Mouse (Mus musculus) forebrain, embryonic 11.5 days (tissue): Measurements from ENCODE around the gene Pcp2. TPM values are rescaled to one million over a fixed set of nuclear protein-coding genes. Genes with fewer than 3 reads are reported as not detected.
"Not testable (repeated sequence)": the region's sequence is repeated elsewhere in the genome, so short reads cannot be mapped to it uniquely, and the experiment has no call there.

ENCODE experiments used
- ATAC-seq: fragments of 200-750 bp; cut with Nextera tagmentation; replicated peaks from 2 replicates; pipeline ENCODE4 v1.8.0; 2017; ENCODE audit warnings: moderate TSS enrichment; ENCODE audit not compliant: low FRiP score
- DNase-seq: peaks from one replicate; pipeline ENCODE4 v3.0.0-alpha.2; 2017; ENCODE audit warnings: low spot score
- H3K27ac ChIP-seq: fragments of 300-500 bp; sonication (generic); 2 replicates; pipeline ENCODE4 v1.5.1; 2014; ENCODE audit warnings: low read depth, low read length
- H3K27me3 ChIP-seq: fragments of 300-500 bp; sonication (generic); 2 replicates; pipeline ENCODE4 v1.6.1; 2014; ENCODE audit warnings: mild to moderate bottlenecking, low read length, mixed read lengths; ENCODE audit not compliant: control insufficient read depth, insufficient read depth
- H3K36me3 ChIP-seq: fragments of 300-500 bp; sonication (generic); 2 replicates; pipeline ENCODE4 v1.6.1; 2014; ENCODE audit warnings: mild to moderate bottlenecking, low read length, moderate library complexity, mixed read lengths; ENCODE audit not compliant: control insufficient read depth, insufficient read depth
- H3K4me1 ChIP-seq: fragments of 300-500 bp; sonication (generic); replicated peaks from 2 replicates; pipeline ENCODE4 v1.6.1; 2014; ENCODE audit warnings: low read length, mixed read lengths; ENCODE audit not compliant: control insufficient read depth, insufficient read depth
- H3K4me2 ChIP-seq: fragments of 300-500 bp; sonication (generic); 2 replicates; pipeline ENCODE4 v1.6.1; 2014; ENCODE audit warnings: low read depth, mild to moderate bottlenecking, low read length, moderate library complexity, mixed read lengths; ENCODE audit not compliant: severe bottlenecking
- H3K4me3 ChIP-seq: fragments of 300-500 bp; sonication (generic); 2 replicates; pipeline ENCODE4 v1.5.1; 2014; ENCODE audit warnings: low read depth, low read length
- H3K9ac ChIP-seq: fragments of 300-500 bp; sonication (generic); 2 replicates; pipeline ENCODE4 v1.6.1; 2014; ENCODE audit warnings: low read length
- H3K9me3 ChIP-seq: fragments of 300-500 bp; sonication (generic); 2 replicates; pipeline ENCODE4 v1.6.1; 2016; ENCODE audit warnings: low read length, mixed read lengths; ENCODE audit not compliant: control insufficient read depth
- WGBS: fragments of 180-500 bp; shearing (Covaris S2); extraction: QIAGEN DNeasy Blood & Tissue Kit; methylation state at CpG from one replicate; pipeline ENCODE4 v1.1.7; 2014; 5-methylcytosine and 5-hydroxymethylcytosine counted together
- polyA plus RNA-seq: library from polyadenylated mRNA; unstranded; fragments of >200 nt; fragmentation: Nextera tagmentation; extraction: Ambion mirVana; gene quantifications from 2 replicates; pipeline ENCODE4 v1.2.1, GENCODE M21; 2014

The Pcp2 gene
- polyA plus RNA-seq, 1 experiment from 2014 or later: 0.51 TPM

DNA sequence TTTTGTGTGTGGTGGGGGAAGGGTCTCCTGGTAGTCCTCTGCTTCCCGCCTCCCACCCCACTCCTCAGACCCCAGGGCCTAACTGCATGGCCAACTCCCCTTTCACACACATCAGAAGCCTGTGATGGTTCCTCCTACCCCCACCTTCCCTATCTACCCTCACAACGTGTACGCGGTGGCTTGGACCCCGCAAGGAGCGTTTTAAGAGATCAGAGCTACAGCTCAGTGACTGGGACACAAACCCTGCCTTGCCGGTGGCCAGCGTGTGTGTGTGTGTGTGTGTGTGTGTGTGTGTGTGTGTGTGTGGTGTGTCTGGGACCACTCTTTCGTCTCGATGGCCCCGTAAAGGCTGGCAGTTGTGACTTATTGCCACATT, 37.1 kb downstream of the Pcp2 start:
- Histone ChIP-seq H3K27me3 (0 out of 2 replicates have a peak, but pooled peaks cover 2% of the 10 kb centered on the region), H3K4me2 (peak overlapping the region; percentile 91), H3K4me1 (no peaks in the 10 kb centered on the region), H3K9me3 (no peaks in the 10 kb centered on the region), H3K27ac (no peak overlapping the region), H3K9ac (peak overlapping the region; percentile 82), H3K36me3 (no peaks in the 10 kb centered on the region), H3K4me3 (peak overlapping the region; percentile 79)
- 3% methylated on average over 11 of the region's 11 CpGs for WGBS
- DNase-seq (no peak), ATAC-seq (peak; percentile 65)

DNA sequence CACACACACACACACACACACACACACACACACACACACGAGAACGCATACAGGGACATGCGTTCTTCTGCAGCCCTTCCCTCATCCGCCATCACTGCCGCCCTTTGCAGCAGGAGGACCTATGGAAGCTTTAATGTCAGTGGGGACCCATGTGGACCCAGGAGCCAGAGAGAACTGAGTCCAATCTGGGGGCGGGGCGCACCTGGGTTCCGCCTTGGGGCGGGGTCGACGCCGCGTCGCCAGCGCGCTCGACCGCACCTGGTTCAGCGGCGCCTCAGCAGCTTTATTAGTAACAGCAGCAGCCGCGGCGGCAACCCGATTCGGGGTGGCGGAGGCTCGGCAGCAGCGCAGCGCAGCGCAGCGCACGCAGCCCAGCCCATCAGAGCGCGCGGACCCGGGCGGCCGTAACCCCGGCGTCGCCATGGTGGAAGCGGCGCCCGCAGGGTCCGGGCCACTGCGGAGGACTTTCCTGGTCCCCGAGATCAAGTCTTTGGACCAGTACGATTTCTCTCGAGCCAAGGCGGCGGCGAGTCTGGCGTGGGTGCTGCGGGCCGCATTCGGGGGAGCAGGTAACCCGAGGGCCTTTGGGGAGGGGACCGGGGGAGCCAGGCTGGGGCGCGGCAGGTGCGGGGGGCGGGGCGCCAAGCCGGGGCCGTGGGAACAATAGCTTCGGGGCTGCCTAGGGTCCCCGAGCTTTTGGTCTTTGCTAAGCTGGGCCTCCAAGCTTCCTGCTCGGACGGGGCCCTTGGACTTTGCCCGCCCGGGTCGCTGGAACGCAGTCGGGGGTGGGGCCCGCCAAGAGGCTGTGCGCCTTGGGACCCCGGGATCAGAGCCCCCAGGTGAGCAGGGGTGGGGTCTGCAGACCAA, 37.7 kb downstream of the Pcp2 start:
- ATAC-seq (peak; percentile 81), DNase-seq (peak; percentile 81)
- no peaks in the 10 kb centered on the region for H3K4me1 ChIP-seq
- peak overlapping the region; percentile 82 for H3K9ac ChIP-seq
- under 1% methylated on average over 70 of the region's 77 CpGs for WGBS
- peak overlapping the region; percentile 79 for H3K4me3 ChIP-seq
- H3K27me3 ChIP-seq: 0 out of 2 replicates have a peak, but pooled peaks cover 2% of the 10 kb centered on the region
- H3K27ac ChIP-seq: no peak overlapping the region
- no peaks in the 10 kb centered on the region for H3K36me3 ChIP-seq
- H3K9me3 ChIP-seq: no peaks in the 10 kb centered on the region
- peak overlapping the region; percentile 91 for H3K4me2 ChIP-seq

DNA sequence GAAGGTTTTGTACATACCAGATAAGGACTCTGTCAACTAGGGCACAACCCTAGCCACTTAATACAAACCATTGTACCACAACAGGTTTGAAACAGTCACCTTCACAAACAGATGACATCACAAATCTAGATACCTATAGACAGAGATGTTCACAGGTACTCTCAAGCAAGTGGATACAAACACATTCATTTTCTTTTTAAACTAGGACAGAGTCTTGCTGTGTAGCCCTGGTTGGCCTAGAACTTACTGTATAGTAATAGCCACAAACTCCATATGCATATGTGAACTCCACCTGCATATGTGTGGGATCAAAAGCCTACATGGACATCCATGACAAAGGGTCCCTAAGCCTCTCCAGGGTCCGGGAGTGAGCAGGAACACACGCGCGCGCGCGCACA, 38.4 kb downstream of the Pcp2 start, which contains the start of gene Camsap3:
Gene Camsap3, plus strand, starts transcription at position 301 of the 398 bp plus-strand sequence.
- Histone ChIP-seq H3K4me1 (no peaks in the 10 kb centered on the region), H3K27ac (no peak within 1 kb of the TSS), H3K36me3 (no peaks in the 10 kb centered on the region), H3K4me2 (peak within 1 kb of the TSS; percentile 91), H3K9ac (peak within 1 kb of the TSS; percentile 82), H3K4me3 (peak within 1 kb of the TSS; percentile 79), H3K27me3 (0 out of 2 replicates have a peak, but pooled peaks cover 2% of the 10 kb centered on the region), H3K9me3 (no peaks in the 10 kb centered on the region)
- WGBS: 6% methylated on average over 7 of the region's 7 CpGs
- DNase-seq: no peak
- ATAC-seq: no peak

DNA sequence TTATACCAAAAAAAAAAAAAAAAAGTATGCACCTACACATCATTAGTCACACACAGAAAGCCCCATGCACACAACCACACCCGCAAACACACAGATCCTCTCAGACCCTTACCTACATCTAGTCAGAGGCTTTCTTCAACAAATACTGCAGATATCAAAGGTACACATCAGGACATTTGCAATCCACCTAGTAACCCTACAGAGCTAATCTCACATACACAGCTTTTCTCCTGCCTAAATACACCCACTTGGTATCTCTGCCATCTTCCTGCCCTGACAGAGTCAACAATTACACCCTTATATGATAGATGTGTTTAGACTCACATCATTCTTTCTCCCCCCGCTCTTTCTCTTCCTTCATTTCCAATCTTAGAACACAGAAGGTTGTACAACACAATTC, 38.9 kb downstream of the Pcp2 start:
- H3K9ac ChIP-seq: no peak overlapping the region
- DNase-seq: no peak
- no peaks in the 10 kb centered on the region for H3K36me3 ChIP-seq
- H3K4me2 ChIP-seq: no peak overlapping the region
- no peaks in the 10 kb centered on the region for H3K9me3 ChIP-seq
- 0 out of 2 replicates have a peak, but pooled peaks cover 2% of the 10 kb centered on the region for H3K27me3 ChIP-seq
- H3K4me1 ChIP-seq: no peaks in the 10 kb centered on the region
- no peak overlapping the region for H3K4me3 ChIP-seq
- WGBS: 95% methylated on average over 2 of the region's 2 CpGs
- H3K27ac ChIP-seq: no peak overlapping the region
- no peak for ATAC-seq

DNA sequence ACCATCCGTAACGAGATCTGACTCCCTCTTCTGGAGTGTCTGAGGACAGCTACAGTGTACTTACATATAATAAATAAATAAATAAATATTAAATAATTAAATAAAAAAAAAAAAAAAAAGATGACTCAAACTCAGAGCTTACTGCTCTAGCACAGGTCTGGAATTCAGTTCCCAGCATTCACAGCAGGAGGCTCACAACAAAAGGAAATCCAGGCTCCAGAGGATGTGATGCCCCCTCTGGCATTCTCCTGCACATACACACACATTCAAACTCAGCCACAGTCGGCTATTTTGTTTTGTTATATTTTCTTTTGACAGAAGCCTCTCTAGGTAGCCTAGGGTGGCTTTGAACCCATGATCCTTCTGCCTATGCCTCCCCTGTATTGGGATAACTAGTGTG, 43.4 kb downstream of the Pcp2 start:
- not testable (repeated sequence) for H3K4me1 ChIP-seq, H3K36me3 ChIP-seq, H3K4me3 ChIP-seq, DNase-seq, H3K4me2 ChIP-seq, H3K27me3 ChIP-seq, H3K27ac ChIP-seq, ATAC-seq, H3K9ac ChIP-seq, H3K9me3 ChIP-seq
- 77% methylated on average over 1 of the region's 3 CpGs for WGBS

DNA sequence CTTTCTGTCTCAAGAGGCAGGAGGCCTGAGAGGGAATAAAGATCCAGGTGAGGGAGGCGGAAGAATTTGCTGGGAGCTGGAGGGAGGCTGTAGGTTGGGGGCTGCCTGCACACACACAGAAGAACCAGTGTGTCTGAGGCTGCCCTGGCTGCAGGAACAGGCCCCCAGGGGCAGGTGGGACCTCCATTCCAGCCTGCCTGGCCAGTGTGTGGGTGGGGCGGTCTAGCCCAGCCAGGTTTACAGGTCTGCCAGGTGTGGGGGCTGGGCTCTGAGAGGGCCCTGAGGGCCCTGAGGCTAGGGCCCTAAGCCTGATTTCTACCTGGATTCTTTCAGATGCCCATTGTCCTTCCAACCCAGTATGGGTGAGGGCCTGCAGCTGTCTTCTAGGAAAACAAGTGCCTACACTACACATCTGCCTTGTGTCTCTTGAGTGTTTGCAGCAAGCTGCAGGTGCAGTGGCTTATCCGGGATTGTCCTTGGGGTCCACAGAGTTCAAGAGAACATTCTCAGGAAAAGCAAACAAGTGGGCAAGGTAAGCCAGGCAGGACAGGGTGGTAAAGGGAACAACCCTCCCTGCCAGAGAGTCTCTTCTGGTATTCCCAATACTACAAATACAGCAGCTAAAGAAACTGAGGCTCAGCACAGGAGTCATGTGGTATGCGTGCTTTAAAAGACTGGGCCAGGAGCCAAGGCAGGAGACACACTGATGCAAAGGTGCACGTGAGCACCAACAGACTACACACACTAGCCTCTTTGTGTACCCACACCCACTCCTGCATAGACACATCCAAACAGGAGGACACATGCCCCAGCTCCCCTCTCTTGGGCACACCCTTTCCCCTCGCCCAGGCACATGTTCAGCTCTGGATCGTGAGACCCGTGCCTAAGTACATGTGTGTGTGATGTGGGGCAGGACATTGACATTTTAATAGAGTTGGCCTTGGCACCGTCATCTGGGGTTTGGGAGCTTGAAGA, 45.7 kb downstream of the Pcp2 start:
- WGBS: 88% methylated on average over 9 of the region's 9 CpGs
- no peak for ATAC-seq

DNA sequence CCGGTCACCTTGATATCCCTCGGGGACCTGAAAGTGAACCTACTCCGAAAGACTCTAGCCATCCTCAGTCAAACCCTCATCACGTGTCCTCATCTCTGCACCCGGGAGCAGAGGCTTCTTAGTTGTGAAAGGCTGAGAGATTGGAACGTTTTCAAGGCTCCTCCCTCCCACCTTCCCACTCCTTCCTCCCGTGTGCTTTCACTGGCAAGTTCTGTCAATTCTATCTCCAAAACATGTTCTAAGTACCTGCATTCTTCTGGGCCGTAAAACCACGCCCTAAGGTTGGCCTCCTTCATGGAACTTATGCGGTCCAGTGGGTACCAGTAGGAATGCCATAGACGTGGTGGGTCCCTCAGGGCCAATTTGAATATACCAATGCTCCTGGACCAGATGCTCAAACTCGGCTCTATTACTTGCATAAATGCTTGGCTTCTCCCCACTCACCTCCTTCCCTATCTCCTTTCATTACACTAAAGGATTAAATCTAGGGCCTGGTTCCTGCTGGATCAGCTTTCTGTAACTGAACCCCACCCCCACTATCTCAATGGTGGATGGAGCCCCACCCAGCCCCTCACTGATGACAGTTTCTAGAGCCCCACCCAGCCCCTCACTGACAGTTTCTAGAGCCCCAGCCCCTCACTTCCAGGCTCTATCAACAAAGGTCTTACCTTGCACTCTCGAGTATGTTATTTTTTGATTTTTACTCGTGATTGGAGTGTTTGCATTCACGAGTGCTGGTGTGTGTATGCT, 49.0 kb downstream of the Pcp2 start:
- no peaks in the 10 kb centered on the region for H3K36me3 ChIP-seq
- no peak overlapping the region for H3K4me2 ChIP-seq
- ATAC-seq (no peak), DNase-seq (no peak)
- H3K4me3 ChIP-seq: no peak overlapping the region
- no peaks in the 10 kb centered on the region for H3K27me3 ChIP-seq
- H3K4me1 ChIP-seq: no peaks in the 10 kb centered on the region
- H3K27ac ChIP-seq: no peak overlapping the region
- H3K9me3 ChIP-seq: no peaks in the 10 kb centered on the region
- no peak overlapping the region for H3K9ac ChIP-seq
- 80% methylated on average over 15 of the region's 15 CpGs for WGBS

More for the DNA sequence above, 45.7 kb downstream of the Pcp2 start:
- Histone ChIP-seq H3K36me3 (no peaks in the 10 kb centered on the region), H3K27me3 (no peaks in the 10 kb centered on the region), H3K4me3 (no peak overlapping the region), H3K9ac (no peak overlapping the region), H3K4me2 (no peak overlapping the region), H3K27ac (no peak overlapping the region), H3K9me3 (no peaks in the 10 kb centered on the region), H3K4me1 (no peaks in the 10 kb centered on the region)
- DNase-seq: no peak

DNA sequence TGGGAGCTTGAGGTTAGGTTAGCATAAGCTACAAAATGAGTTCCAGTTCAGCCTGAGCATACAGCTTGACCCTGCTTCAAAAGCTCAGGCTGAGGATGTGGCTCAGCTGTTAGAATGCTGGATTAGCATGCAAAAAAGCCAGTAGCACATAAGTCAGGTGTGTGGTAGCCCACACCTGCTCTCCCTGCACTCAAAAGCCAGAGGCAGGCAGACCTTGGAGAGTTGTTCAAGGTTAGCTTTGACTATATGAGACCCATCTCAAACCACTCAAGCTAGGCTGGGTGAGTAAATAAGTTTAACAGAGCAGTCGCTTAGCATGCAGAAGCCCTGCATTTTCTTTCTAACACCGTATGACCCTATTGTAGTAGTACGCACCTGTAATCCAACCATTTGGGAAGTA, 50.8 kb downstream of the Pcp2 start:
- DNase-seq (no peak), ATAC-seq (no peak)
- H3K4me2 ChIP-seq: no peak overlapping the region
- H3K27me3 ChIP-seq: no peaks in the 10 kb centered on the region
- H3K9ac ChIP-seq: no peak overlapping the region
- no peaks in the 10 kb centered on the region for H3K9me3 ChIP-seq
- H3K4me3 ChIP-seq: no peak overlapping the region
- WGBS: 89% methylated on average over 3 of the region's 3 CpGs
- no peaks in the 10 kb centered on the region for H3K4me1 ChIP-seq
- H3K27ac ChIP-seq: no peak overlapping the region
- no peaks in the 10 kb centered on the region for H3K36me3 ChIP-seq
